Mouse (Mus musculus) midbrain, embryonic 10.5 days (tissue): ENCODE measurements at regions not wholly inside any gene's neighbourhood (a gene's known extent, or its start where the extent isn't known, plus 50 kb on each side); places are given as distances from the start of the nearest gene placed in this dataset.

Experiments used
- DNase-seq: peaks from one replicate; pipeline ENCODE4 v3.0.0-alpha.2; 2017; ENCODE audit warnings: low spot score
- H3K27ac ChIP-seq: fragments of 300-500 bp; sonication (generic); replicated peaks from 2 replicates; pipeline ENCODE4 v1.5.1; 2016; ENCODE audit warnings: mild to moderate bottlenecking
- H3K27me3 ChIP-seq: fragments of 300-500 bp; sonication (generic); 2 replicates; pipeline ENCODE4 v1.6.1; 2016; ENCODE audit warnings: low read depth, mild to moderate bottlenecking; ENCODE audit not compliant: poor library complexity, severe bottlenecking
- H3K36me3 ChIP-seq: fragments of 300-500 bp; sonication (generic); 2 replicates; pipeline ENCODE4 v1.6.1; 2016; ENCODE audit warnings: mild to moderate bottlenecking, moderate library complexity
- H3K4me1 ChIP-seq: fragments of 300-500 bp; sonication (generic); 2 replicates; pipeline ENCODE4 v1.6.1; 2016
- H3K4me3 ChIP-seq: fragments of 300-500 bp; sonication (generic); 2 replicates; pipeline ENCODE4 v1.5.1; 2016; ENCODE audit warnings: mild to moderate bottlenecking, moderate library complexity
- H3K9me3 ChIP-seq: fragments of 300-500 bp; sonication (generic); replicated peaks from 2 replicates; pipeline ENCODE4 v1.6.1; 2016; ENCODE audit warnings: mild to moderate bottlenecking
- WGBS: fragments of 180-500 bp; shearing (Covaris S2); methylation state at CpG from one replicate; pipeline ENCODE4 v1.1.7; 2016; 5-methylcytosine and 5-hydroxymethylcytosine counted together

DNA sequence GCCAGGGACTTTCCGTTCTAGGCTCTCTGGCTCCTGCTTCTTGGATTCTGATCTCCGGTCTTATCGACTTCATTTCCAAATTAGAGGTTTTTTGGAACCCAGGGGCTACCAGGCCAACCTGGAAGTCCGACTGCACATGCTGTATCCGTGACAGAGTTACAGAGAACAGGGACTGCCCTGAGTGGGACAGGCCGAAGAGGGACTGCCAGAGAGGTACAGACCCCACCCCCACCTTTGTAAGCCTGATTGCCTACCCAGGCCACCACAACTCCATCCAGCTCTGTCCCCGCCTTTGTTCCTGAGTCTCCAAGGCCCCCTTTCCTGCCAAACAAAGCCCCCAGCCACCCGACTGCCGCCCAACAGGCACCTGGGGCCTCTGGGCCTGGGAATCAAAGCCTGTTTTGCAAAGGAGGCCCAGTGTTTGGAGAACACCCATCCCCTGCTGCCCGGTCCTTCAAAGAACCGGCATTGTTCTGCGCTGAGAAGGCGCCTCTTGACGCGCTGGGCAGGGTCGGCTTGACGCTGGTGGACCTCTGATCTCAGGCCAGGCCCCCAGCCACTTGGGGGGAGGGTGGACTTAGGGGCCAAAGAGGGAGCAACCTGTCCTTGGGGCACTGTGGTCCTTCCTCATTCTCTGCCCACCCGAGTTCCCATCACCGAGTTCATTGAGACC lies 64.4 kb upstream of the Slc2a1 start:
- Histone ChIP-seq H3K36me3 (no peaks in the 10 kb centered on the region), H3K27me3 (no peaks in the 10 kb centered on the region), H3K27ac (peak overlapping the region; percentile 87), H3K4me3 (no peak overlapping the region), H3K4me1 (peaks cover 18% of the 10 kb centered on the region), H3K9me3 (no peaks in the 10 kb centered on the region)
- WGBS: 26% methylated on average over 19 of the region's 19 CpGs
- DNase-seq: peak; percentile 48

DNA sequence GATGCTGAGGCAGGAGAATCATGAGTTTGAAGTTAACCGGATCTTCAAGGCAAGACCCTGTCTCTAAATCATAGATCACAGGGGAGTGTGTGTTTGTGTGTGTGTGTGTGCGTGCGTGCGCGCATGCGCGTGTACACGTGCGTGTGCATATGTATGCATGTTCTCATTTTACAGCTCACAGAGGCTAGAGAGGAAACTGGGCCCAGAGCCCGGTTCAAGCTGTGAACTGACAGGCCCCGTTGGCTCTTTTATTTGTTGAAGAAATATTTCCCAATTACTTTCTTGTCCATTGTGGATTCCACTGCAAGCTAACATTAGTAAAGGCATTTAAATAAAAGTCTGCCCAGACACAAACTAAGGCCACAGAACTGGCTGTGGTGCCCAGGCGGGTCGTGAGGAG lies 63.7 kb upstream of the Slc2a1 start:
- peak overlapping the region; percentile 87 for H3K27ac ChIP-seq

DNA sequence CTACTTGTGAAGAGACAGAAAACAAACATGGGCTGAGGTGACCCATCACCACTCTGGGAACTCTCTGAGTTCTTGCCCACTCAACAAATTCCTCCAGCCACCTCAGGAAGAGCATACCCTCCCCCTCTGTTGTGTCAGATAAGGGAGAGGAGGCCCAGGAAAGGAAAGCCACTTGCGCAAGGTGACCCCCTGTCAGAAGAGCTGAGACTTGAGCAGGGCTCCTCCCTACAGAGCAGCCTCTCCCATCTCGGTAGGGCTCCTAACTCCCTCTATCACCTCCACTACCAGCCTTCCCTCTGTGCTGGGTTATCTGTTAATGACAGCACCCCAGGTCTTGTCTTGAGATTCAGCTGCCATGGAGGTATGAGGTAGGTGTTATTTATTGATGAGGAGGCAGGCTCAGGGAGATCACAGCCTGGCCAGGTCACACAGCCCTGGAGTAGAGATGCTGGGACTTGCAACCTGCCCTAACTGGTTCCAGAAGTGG lies 57.6 kb upstream of the Slc2a1 start:
- H3K36me3 ChIP-seq: no peaks in the 10 kb centered on the region
- WGBS: 68% methylated on average over 2 of the region's 2 CpGs
- H3K27me3 ChIP-seq: no peaks in the 10 kb centered on the region

More for the DNA sequence above, 63.7 kb upstream of the Slc2a1 start:
- no peak overlapping the region for H3K4me3 ChIP-seq
- 91% methylated on average over 13 of the region's 13 CpGs for WGBS
- H3K4me1 ChIP-seq: peaks cover 19% of the 10 kb centered on the region
- no peaks in the 10 kb centered on the region for H3K36me3 ChIP-seq
- no peak for DNase-seq
- no peaks in the 10 kb centered on the region for H3K27me3 ChIP-seq
- H3K9me3 ChIP-seq: no peaks in the 10 kb centered on the region

DNA sequence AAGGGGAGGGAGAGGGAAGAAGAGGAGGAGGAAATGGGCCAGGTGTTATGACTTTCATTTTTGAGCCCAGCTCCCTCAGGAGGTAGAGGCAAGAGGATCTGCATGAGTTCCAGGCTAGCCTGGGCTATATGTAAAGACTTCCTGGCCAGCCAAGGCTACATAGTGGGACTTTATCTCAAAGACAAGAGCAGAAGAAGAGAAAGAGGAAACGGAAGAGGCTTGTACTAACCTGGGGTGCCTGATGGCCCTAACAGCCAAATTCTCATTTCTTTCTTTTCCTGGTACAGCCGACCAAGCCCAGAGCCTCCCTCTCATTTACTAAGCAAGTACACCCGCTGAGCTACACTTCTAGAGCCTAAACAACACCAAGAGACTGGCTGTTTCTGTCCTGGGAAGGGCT lies 56.0 kb upstream of the Slc2a1 start:
- H3K27ac ChIP-seq: no peak overlapping the region
- H3K36me3 ChIP-seq: no peaks in the 10 kb centered on the region
- 77% methylated on average over 3 of the region's 3 CpGs for WGBS
- no peak overlapping the region for H3K4me3 ChIP-seq
- H3K9me3 ChIP-seq: no peaks in the 10 kb centered on the region
- DNase-seq: no peak
- no peaks in the 10 kb centered on the region for H3K27me3 ChIP-seq
- peaks cover 22% of the 10 kb centered on the region for H3K4me1 ChIP-seq

More for the DNA sequence above, 57.6 kb upstream of the Slc2a1 start:
- no peak for DNase-seq
- Histone ChIP-seq H3K4me1 (peaks cover 22% of the 10 kb centered on the region), H3K4me3 (no peak overlapping the region), H3K27ac (peak overlapping the region; percentile 46; the same call in 1 of the 2 replicates), H3K9me3 (no peaks in the 10 kb centered on the region)

DNA sequence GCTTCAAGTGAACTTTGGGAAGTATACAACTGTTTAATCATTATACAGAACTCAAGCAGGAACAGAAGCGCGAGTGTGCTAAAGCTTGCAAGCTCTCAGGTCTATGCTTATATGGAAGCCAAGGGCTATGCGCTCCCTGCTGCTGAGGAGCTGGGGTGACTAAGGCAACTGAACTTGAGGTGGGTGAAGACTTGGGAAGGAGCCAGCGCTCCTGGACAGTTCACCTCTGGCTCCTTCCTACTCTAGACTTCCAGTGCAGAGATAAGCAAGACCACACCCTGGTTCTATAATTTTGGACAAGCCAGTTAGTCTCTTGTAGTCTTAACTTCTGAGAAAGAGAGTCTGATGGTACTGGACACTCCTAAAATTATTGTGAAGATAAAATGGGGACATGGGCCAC lies 55.3 kb upstream of the Slc2a1 start:
- DNase-seq: no peak
- Histone ChIP-seq H3K27me3 (no peaks in the 10 kb centered on the region), H3K27ac (no peak overlapping the region), H3K4me3 (no peak overlapping the region), H3K4me1 (peaks cover 22% of the 10 kb centered on the region), H3K36me3 (no peaks in the 10 kb centered on the region), H3K9me3 (no peaks in the 10 kb centered on the region)
- WGBS: 96% methylated on average over 4 of the region's 4 CpGs

DNA sequence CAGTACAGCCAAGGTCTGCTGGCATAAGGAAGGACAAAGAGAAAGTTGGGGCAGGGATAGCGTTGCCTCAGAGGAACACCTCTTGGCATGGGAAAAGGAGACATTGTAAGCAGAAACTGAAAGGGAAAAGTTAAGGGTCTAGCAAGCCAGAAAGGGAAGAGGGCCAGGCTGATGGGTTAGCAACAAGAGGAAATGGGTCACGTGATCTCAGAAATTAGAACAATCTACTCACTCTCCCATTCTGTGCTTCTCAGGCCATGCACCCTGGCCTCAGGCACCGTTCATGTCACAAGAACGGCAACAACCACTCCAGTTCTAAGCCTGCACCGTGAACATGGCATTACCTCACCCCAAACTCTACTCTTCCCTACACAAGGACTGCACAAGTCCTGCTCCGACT lies 54.8 kb upstream of the Slc2a1 start:
- no peak overlapping the region for H3K4me3 ChIP-seq
- no peaks in the 10 kb centered on the region for H3K36me3 ChIP-seq
- H3K9me3 ChIP-seq: no peaks in the 10 kb centered on the region
- WGBS: 94% methylated on average over 6 of the region's 6 CpGs
- no peak for DNase-seq
- peaks cover 22% of the 10 kb centered on the region for H3K4me1 ChIP-seq
- H3K27me3 ChIP-seq: no peaks in the 10 kb centered on the region
- H3K27ac ChIP-seq: no peak overlapping the region

DNA sequence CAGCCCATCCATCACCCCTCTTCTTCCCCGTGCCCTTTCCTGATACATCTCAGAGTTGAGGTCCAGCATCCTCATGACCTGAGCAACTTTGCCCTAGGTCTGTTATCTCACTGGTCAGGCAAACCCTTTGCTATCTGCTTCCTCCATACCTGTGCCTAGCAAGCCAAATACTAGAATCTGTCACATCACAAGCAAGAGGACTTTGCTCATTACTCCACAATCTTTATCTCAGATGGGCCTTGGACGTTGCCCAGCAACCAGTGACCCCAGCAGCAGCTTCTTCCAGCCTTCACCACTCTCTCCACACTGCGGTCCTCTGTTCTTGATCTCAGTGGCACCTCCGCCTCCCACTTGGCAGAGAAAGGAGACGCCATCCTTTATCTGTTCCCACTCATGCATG lies 54.4 kb upstream of the Slc2a1 start:
- no peaks in the 10 kb centered on the region for H3K9me3 ChIP-seq
- H3K4me3 ChIP-seq: no peak overlapping the region
- no peaks in the 10 kb centered on the region for H3K36me3 ChIP-seq
- H3K4me1 ChIP-seq: peaks cover 22% of the 10 kb centered on the region
- no peak overlapping the region for H3K27ac ChIP-seq
- DNase-seq: no peak
- WGBS: 77% methylated on average over 5 of the region's 5 CpGs
- H3K27me3 ChIP-seq: no peaks in the 10 kb centered on the region

DNA sequence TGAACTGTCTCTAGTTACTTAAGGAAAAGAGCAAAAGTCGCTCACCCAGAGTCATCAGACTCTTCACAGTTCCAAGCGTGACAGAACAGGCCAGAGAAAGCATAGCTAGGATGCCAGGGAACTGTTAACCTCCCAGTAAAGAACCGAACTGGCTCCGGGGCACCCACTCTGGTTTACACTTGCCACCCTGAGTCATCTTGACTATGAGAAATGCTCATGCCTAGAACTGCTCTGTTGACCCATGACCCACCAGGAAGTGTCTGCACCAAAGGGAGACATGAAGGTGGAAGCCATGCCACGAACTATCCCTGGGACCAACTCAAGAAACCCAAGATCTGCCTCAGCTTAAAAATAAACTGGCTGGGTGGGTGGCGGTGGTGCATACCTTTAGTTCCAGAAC lies 51.3 kb upstream of the Slc2a1 start:
- 93% methylated on average over 6 of the region's 6 CpGs for WGBS
- no peaks in the 10 kb centered on the region for H3K36me3 ChIP-seq
- DNase-seq: no peak

DNA sequence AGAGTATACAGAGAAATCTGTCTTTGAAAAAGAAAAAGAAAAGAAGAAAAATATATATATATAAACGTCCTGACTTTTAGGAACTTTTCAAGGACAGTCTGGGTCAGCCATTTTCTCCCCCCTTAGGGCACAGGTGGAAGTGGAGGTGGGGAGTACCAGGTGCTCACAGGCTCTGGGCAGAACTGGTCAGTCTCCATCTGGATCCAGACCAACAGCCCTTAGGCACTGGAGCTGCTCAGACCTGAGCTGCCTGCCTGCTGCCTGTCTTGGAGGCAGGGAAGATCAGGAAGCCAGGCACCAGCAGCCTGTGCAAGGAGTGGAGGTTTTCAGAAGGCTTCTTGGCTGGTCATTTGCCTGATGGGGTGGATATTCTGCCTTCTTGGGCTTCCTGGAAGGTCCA lies 50.7 kb upstream of the Slc2a1 start:
- 77% methylated on average over 1 of the region's 1 CpGs for WGBS

More for the DNA sequence above, 51.3 kb upstream of the Slc2a1 start:
- no peak overlapping the region for H3K4me3 ChIP-seq
- no peak overlapping the region for H3K27ac ChIP-seq
- H3K27me3 ChIP-seq: no peaks in the 10 kb centered on the region
- no peaks in the 10 kb centered on the region for H3K9me3 ChIP-seq
- H3K4me1 ChIP-seq: peaks cover 15% of the 10 kb centered on the region

More for the DNA sequence above, 50.7 kb upstream of the Slc2a1 start:
- H3K9me3 ChIP-seq: no peaks in the 10 kb centered on the region
- H3K36me3 ChIP-seq: no peaks in the 10 kb centered on the region
- H3K27ac ChIP-seq: no peak overlapping the region
- no peak for DNase-seq
- peaks cover 15% of the 10 kb centered on the region for H3K4me1 ChIP-seq
- H3K27me3 ChIP-seq: no peaks in the 10 kb centered on the region
- H3K4me3 ChIP-seq: no peak overlapping the region
